Mouse (Mus musculus) heart, postnatal 25 days (tissue): Measurements from ENCODE around the gene Atxn7l3. TPM values are rescaled to one million over a fixed set of nuclear protein-coding genes. Genes with fewer than 3 reads are reported as not detected.

Experiments
- DNase-seq: peaks from one replicate; pipeline ENCODE4 v3.0.0; 2022; ENCODE audit warnings: low spot score
- intact Hi-C: fragments of 180-260 bp; cut with DNase I; formaldehyde crosslinking; loops from one replicate; pipeline ENCODE4 v1.15.1; 2025
- total RNA-seq, 2 experiments: library from RNA; stranded (reverse); gene quantifications; 2 replicates each; pipeline ENCODE4 v1.2.3; 2021

Atxn7l3 gene
- total RNA-seq, 2 experiments from 2014 or later, result 21.1 to 21.7 TPM

- intact Hi-C loops, result no loop called here
- no peak for DNase-seq
These were observed 55.8 kb downstream of the Atxn7l3 start for GRCm38 (mm10) chr11:102240636-102241035.

Other genes starting within 250 kb of the Atxn7l3 start
- gene Mpp2, start 208.1 kb downstream of the Atxn7l3 start, total RNA-seq, result 1 to 10 TPM; 2.3 to 2.7 TPM
- gene Ppy, start 195.3 kb downstream of the Atxn7l3 start, total RNA-seq, result not detected
- gene Pyy, start 188.8 kb downstream of the Atxn7l3 start, total RNA-seq, result not detected
- gene Nags, start 151.1 kb downstream of the Atxn7l3 start, total RNA-seq, result not detected
- 10 to 100 TPM; 14.3 to 17.5 TPM for gene Tmem101, start 140.2 kb downstream of the Atxn7l3 start, total RNA-seq
- gene Lsm12, start 111.3 kb downstream of the Atxn7l3 start, total RNA-seq, result 10 to 100 TPM; 46.6 to 51.5 TPM
- 10 to 100 TPM; 40.3 to 41.8 TPM for gene G6pc3, start 107.0 kb downstream of the Atxn7l3 start, total RNA-seq
- 100 to 1,000 TPM; 129 to 136 TPM for gene Hdac5, start 66.5 kb downstream of the Atxn7l3 start, total RNA-seq
- under 1 TPM; 0.10 to 0.39 TPM for gene BC030867, start 47.7 kb downstream of the Atxn7l3 start, total RNA-seq
- under 1 TPM; 0.61 to 0.68 TPM for gene Asb16, start 27.9 kb downstream of the Atxn7l3 start, total RNA-seq
- gene Tmub2, start 11.7 kb downstream of the Atxn7l3 start, total RNA-seq, result 10 to 100 TPM; 20.7 to 23.3 TPM
- gene Ubtf, start 23.1 kb upstream of the Atxn7l3 start, total RNA-seq, result 10 to 100 TPM; 56.7 to 57.3 TPM
- gene Slc4a1, start 69.6 kb upstream of the Atxn7l3 start, total RNA-seq, result 1 to 10 TPM; 5.3 to 9.5 TPM
- gene Rundc3a, start 96.8 kb upstream of the Atxn7l3 start, total RNA-seq, result not detected
- 100 to 1,000 TPM; 163 to 175 TPM for gene Slc25a39, start 111.3 kb upstream of the Atxn7l3 start, total RNA-seq
- 100 to 1,000 TPM; 101 to 104 TPM for gene Grn, start 133.7 kb upstream of the Atxn7l3 start, total RNA-seq
- 1 to 10 TPM; 5.8 to 6.5 TPM for gene Fam171a2, start 151.1 kb upstream of the Atxn7l3 start, total RNA-seq
- 1 to 10 TPM; 3.5 to 4.5 TPM for gene Itga2b, start 173.5 kb upstream of the Atxn7l3 start, total RNA-seq